Mouse (Mus musculus) urinary bladder, postnatal 14 days (tissue): Measurements from ENCODE around the gene Uqcc1.
"Not testable (repeated sequence)": the region's sequence is repeated elsewhere in the genome, so short reads cannot be mapped to it uniquely, and the experiment has no call there.

Experiments
- DNase-seq: peaks from one replicate; pipeline ENCODE4 v3.0.0; 2021; ENCODE audit warnings: low spot score

Gene Uqcc1

GRCm38 (mm10) chr2:155860102-155860501 is 70.0 kb downstream of the Uqcc1 start:
- no peak for DNase-seq

DNA sequence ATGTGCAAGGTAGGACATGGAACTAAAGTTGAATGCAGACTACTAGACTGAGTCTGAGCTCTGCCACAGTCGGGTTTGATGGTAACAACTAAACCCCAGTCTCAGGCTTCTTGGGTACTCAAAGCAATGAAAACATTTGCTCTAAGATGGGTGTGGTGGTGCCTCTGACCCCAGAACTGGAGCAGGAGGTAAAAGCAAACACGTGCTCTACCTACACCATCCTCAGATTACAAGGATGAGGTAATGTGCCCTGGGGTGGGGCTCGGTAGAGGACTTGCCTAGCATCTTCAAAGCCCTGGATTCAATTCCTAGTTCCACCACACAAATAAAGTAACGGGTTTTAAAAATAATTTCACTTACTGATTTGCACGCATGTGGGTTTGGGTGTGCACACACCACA is 77.6 kb downstream of the Uqcc1 start:
- no peak for DNase-seq

GRCm38 (mm10) chr2:155850120-155850519 is 80.0 kb downstream of the Uqcc1 start:
- DNase-seq, result no peak

GRCm38 (mm10) chr2:155849464-155849863 is 80.6 kb downstream of the Uqcc1 start:
- DNase-seq, result no peak

DNA sequence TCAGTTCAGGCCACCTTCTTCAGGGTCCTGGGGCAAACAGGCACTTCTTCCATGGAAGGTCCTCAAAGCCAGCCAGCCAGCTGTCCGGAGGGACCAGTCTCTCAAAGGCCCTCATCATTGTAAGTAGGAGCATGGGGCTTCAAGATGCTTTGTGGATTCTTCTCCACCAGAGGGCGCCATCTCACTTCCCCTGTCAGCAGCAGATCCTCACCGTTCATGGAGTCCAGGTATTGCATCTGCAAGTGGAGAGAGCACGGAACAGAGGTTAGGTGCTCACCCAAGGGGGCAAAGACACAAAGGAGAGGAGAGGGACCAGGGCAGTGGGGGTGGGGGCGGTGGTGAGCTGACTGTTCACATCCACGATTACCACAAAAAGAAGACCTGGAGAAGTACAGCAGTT is 81.8 kb downstream of the Uqcc1 start:
- DNase-seq, result peak; percentile 83

DNA sequence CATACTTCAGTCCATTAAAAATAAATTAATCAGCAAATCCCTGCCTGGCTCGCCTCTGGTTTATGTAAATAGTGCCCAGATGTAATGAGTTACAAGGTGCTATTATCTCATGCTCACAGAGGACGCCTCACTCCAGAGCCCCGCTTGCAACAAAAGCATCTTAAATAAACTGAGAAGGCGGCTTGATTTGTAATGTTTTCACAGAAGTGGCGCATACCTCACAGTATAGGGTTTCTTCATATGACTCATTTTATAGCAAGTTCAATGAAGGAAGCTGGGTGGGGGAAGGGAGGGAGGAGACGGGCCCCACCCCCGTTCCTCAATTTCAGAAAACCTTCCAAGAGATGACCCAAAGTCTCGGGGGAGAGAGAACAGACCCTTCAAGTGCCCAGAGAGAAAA is 83.2 kb downstream of the Uqcc1 start:
- no peak for DNase-seq

GRCm38 (mm10) chr2:155838961-155839360 is 91.1 kb downstream of the Uqcc1 start:
- DNase-seq, result no peak

GRCm38 (mm10) chr2:155837961-155838360 is 92.1 kb downstream of the Uqcc1 start:
- no peak for DNase-seq

- peak; percentile 43 for DNase-seq
Measured at GRCm38 (mm10) chr2:155834732-155835131, 95.4 kb downstream of the Uqcc1 start, which contains the start of gene Fam83c. Fam83c (minus strand) TSS chr2:155834854.

DNA sequence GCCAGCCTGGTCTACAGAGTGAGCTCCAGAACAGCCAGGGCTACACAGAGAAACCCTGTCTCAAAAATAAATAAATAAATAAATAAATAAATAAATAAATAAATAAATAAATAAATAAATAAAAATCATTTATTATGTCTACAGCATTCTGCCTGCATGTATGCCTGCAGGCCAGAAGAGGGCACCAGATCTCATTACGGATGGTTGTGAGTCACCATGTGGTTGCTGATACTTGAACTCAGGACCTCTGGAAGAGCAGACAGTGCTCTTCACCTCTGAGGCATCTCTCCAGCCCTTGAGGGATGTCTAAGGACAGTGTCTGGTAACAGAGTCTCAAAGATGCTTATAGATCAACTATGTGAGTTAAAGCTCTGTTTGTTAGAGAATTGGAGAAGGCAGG is 98.0 kb downstream of the Uqcc1 start:
- not testable (repeated sequence) for DNase-seq

- DNase-seq, result no peak
Measured at GRCm38 (mm10) chr2:155831302-155831701, 98.8 kb downstream of the Uqcc1 start.

DNA sequence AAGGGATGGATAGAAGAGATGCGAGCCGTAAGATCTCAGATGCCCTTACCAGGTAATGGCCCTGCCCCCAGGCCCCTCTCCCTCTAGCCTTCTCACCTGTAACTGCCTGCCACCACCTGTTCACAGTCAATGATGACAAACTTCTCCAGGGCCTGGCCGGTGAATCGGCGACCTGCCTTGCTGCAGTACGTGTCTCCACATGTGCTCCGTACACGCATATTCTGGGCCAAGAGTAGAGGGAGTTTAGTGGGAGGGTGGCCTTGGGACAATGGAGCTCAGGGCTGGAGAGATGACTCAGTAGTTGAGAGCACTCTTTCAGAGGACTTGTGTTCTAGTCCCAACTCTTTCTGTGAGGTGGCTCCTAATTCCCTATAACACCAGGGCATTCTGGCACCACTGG is 99.3 kb downstream of the Uqcc1 start:
- peak; percentile 63 for DNase-seq

GRCm38 (mm10) chr2:155826630-155827424 is 103.3 kb downstream of the Uqcc1 start, which contains the start of gene Eif6:
Eif6 (minus strand) TSS chr2:155826925.
- DNase-seq, result peak; percentile 91

GRCm38 (mm10) chr2:155825904-155826629 is 104.0 kb downstream of the Uqcc1 start:
- DNase-seq, result no peak

- DNase-seq, result no peak
Measured at GRCm38 (mm10) chr2:155823722-155824121, 106.4 kb downstream of the Uqcc1 start.

- DNase-seq, result no peak
Measured at GRCm38 (mm10) chr2:155820779-155821178, 109.3 kb downstream of the Uqcc1 start.

GRCm38 (mm10) chr2:155819449-155820251 is 110.5 kb downstream of the Uqcc1 start:
- DNase-seq, result peak; percentile 37

DNA sequence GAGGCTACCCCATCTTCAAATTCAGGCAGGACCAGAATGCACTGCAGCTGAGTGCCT is 110.9 kb downstream of the Uqcc1 start, which contains the start of gene BC029722:
BC029722 (minus strand) TSS at position 35 of the 57 bp plus-strand sequence.
- DNase-seq, result no peak

- peak; percentile 97 for DNase-seq
Measured at GRCm38 (mm10) chr2:155818596-155819391, 111.3 kb downstream of the Uqcc1 start.

DNA sequence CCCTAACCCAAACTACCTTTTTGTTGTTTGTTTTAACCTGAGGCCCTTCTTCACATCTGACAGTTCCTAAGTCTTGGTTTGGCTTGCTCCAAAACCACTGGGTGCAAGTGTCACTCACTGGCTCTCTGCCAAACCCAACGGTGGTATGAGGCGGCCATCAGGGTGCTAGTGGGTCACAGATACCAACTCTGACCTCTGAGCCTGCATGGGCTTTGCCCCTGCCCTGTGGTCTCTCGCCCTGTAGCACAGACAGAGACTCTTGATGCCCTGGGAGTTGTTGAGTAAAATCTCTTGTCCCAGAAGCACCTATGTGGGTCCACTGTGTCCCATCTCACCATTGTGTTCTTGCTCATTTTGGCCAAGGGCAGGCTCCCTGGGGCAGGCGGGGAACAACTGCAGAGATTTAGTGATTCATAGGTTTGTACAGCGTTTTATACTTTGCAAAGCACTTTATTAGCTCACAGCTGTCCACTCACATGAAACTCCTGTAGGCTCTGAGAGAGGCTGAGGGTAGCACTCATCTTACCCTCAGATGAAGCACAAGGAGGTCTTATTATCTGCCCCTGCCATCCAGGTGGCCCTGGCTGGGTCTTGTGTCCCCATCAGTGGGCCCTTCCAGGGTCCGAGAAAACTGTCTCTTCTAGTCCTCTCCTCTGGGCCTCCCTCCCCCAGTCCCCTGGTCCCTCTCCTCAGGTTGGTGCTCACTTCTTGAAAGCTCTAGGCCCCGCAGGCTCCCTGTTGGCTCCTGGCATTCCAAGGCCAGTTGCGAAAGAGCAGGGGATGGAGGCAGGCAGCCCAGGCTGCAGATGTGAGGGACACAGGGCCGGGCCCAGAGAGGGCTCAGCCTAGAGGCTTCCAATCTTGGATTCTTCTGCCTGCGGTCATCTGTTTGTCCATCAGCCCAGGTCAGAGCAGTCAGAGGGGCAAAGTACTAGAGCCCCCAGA is 112.5 kb downstream of the Uqcc1 start:
- DNase-seq, result peak; percentile 47

- no peak for DNase-seq
Measured at GRCm38 (mm10) chr2:155816179-155816578, 113.9 kb downstream of the Uqcc1 start.
